Mouse (Mus musculus) heart, embryonic 14.5 days (tissue): ENCODE measurements at regions not wholly inside any gene's neighbourhood (a gene's known extent, or its start where the extent isn't known, plus 50 kb on each side); places are given as distances from the start of the nearest gene placed in this dataset.

Experiments
- ATAC-seq: fragments of 200-750 bp; cut with Nextera tagmentation; 2 replicates; pipeline ENCODE4 v1.8.0; 2017; ENCODE audit warnings: low read depth, moderate TSS enrichment; ENCODE audit not compliant: insufficient number of reproducible peaks, insufficient read depth, low FRiP score
- H3K27ac ChIP-seq, 2 experiments: fragments of 200-500 bp in 1 of 2; fragments of 300-500 bp in 1 of 2; sonication (generic) in 1 of 2; replicated peaks in 1 of 2; 2 replicates each; pipeline ENCODE4 v1.5.1; 2012 to 2014; ENCODE audit warnings: low read depth in 2 of 2, low read length in 2 of 2, control low read depth in 1 of 2, mild to moderate bottlenecking in 1 of 2, mixed read lengths in 1 of 2; ENCODE audit not compliant: control insufficient read depth in 1 of 2, insufficient read depth in 1 of 2
- H3K27me3 ChIP-seq: fragments of 300-500 bp; sonication (generic); 2 replicates; pipeline ENCODE4 v1.6.1; 2014; ENCODE audit warnings: mild to moderate bottlenecking, low read length, control low read depth; ENCODE audit not compliant: control insufficient read depth, insufficient read depth
- H3K36me3 ChIP-seq: fragments of 300-500 bp; sonication (generic); 2 replicates; pipeline ENCODE4 v1.6.1; 2014; ENCODE audit warnings: mild to moderate bottlenecking, control low read depth, low read length, mixed read lengths; ENCODE audit not compliant: control insufficient read depth, insufficient read depth
- H3K4me1 ChIP-seq, 2 experiments: fragments of 200-500 bp in 1 of 2; fragments of 300-500 bp in 1 of 2; sonication (generic) in 1 of 2; 2 replicates each; pipeline ENCODE4 v1.6.1; 2012 to 2014; ENCODE audit warnings: low read length in 2 of 2, control low read depth in 1 of 2, mixed read lengths in 1 of 2; ENCODE audit not compliant: control insufficient read depth in 2 of 2, insufficient read depth in 2 of 2
- H3K4me2 ChIP-seq: fragments of 300-500 bp; sonication (generic); 2 replicates; pipeline ENCODE4 v1.6.1; 2014; ENCODE audit warnings: mild to moderate bottlenecking, low read length
- H3K4me3 ChIP-seq, 2 experiments: fragments of 200-500 bp in 1 of 2; fragments of 300-500 bp in 1 of 2; sonication (generic) in 1 of 2; 2 replicates each; pipeline ENCODE4 v1.5.1; 2012 to 2014; ENCODE audit warnings: low read length in 2 of 2, mild to moderate bottlenecking in 2 of 2, control low read depth in 1 of 2, low read depth in 1 of 2, moderate library complexity in 1 of 2; ENCODE audit not compliant: control insufficient read depth in 1 of 2, insufficient read depth in 1 of 2
- H3K9ac ChIP-seq: fragments of 300-500 bp; sonication (generic); 2 replicates; pipeline ENCODE4 v1.6.1; 2014; ENCODE audit warnings: mild to moderate bottlenecking, low read length
- H3K9me3 ChIP-seq: fragments of 300-500 bp; sonication (generic); 2 replicates; pipeline ENCODE4 v1.6.1; 2016; ENCODE audit warnings: low read length, control low read depth; ENCODE audit not compliant: control insufficient read depth
- WGBS: fragments of 180-500 bp; shearing (Covaris S2); extraction: QIAGEN DNeasy Blood & Tissue Kit; methylation state at CpG from one replicate; pipeline ENCODE4 v1.1.7; 2014; 5-methylcytosine and 5-hydroxymethylcytosine counted together

GRCm38 (mm10) chr3:21464245-21464644 lies 612.2 kb upstream of the Tbl1xr1 start:
- Histone ChIP-seq H3K36me3 (no peaks in the 10 kb centered on the region), H3K9me3 (no peaks in the 10 kb centered on the region), H3K27me3 (no peaks in the 10 kb centered on the region), H3K4me1 (peaks cover 2 to 4% of the 10 kb centered on the region in 2 experiments; a peak in 2 of 4 replicates), H3K9ac (no peak overlapping the region), H3K4me2 (no peak overlapping the region), H3K4me3 (no peak overlapping the region), H3K27ac (no peak overlapping the region)
- 63% methylated on average over 4 of the region's 4 CpGs for WGBS
- no peak for ATAC-seq

DNA sequence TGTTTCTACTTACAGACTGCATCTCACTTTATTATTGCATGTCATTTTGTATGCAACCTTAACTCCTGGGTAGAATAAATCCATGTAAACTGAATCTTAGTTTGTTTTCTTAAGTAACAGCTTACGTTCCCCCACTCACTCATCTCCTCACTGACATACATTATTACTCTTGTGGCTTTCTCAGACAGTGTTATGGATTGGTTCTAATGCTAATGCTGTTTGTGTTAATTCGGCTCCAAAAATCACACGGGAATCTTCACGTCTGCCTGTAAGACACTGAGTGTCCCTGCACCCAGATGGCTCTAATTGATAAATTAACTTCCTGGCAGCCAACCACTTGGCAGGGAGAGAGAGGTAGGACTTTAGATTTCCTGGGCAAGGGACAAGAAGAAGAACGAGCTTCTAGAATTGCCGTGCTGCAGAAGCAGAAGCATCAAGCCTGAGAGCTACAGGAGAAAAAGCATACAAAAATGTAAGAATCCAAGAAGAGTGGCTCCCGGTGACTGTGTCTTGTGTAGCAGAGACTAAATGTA lies 610.3 kb upstream of the Tbl1xr1 start:
- ATAC-seq: no peak
- Histone ChIP-seq H3K9ac (no peak overlapping the region), H3K36me3 (no peaks in the 10 kb centered on the region), H3K4me3 (no peak overlapping the region), H3K27me3 (no peaks in the 10 kb centered on the region), H3K4me2 (no peak overlapping the region), H3K4me1 (peaks cover 2 to 4% of the 10 kb centered on the region in 2 experiments; a peak in 2 of 4 replicates), H3K27ac (no peak overlapping the region), H3K9me3 (no peaks in the 10 kb centered on the region)
- WGBS: 55% methylated on average over 7 of the region's 7 CpGs

GRCm38 (mm10) chr3:21477366-21477765 lies 599.1 kb upstream of the Tbl1xr1 start:
- no peaks in the 10 kb centered on the region for H3K36me3 ChIP-seq
- ATAC-seq: no peak
- H3K9me3 ChIP-seq: no peaks in the 10 kb centered on the region
- H3K4me3 ChIP-seq: no peak overlapping the region
- peaks cover 4 to 13% of the 10 kb centered on the region in 2 experiments; a peak in 3 of 4 replicates for H3K4me1 ChIP-seq
- WGBS: 41% methylated on average over 4 of the region's 4 CpGs
- H3K4me2 ChIP-seq: no peak overlapping the region
- H3K27ac ChIP-seq: no peak overlapping the region
- H3K27me3 ChIP-seq: no peaks in the 10 kb centered on the region
- H3K9ac ChIP-seq: no peak overlapping the region

DNA sequence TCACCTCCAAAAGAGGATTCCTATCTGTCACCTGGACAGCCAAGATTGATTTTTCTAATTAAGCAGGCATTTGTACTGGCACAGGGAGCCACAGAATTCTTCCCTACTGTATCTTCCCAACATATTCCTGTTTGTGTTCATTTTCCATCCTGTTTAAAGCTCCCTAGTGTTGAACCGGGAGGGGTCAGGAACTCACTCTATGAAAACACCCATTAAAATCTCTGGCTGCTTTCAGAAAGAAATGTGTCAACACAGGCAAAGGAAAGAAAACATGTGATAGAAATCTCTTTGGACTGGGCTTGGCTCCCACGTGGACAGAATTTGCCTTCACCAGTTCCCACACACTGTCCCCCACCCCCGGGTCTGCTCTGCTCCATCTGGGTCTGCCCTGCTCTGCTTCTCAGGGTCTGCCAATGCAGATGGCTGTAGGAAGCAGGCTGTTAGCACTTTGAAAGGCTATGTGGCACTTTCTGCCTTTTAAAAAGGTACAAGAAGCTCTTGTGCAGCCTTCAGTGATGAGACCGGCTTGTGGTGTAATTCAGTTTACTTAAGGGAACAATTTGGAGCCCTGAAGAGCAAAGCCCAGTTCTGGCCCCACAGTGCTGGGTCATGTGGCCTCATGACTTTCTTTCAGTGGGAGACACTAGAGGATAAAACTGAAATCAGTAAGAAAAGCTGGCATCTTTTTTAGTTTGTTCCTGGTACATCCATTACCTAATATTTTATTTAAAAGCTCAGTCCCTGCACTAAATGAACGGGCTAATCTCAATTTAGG lies 597.2 kb upstream of the Tbl1xr1 start:
- ATAC-seq: peak; percentile 80; the same call in 1 of the 2 replicates
- no peak overlapping the region for H3K9ac ChIP-seq
- no peak overlapping the region for H3K4me2 ChIP-seq
- 30% methylated on average over 5 of the region's 5 CpGs for WGBS
- H3K9me3 ChIP-seq: no peaks in the 10 kb centered on the region
- H3K4me1 ChIP-seq: peaks cover 4 to 13% of the 10 kb centered on the region in 2 experiments; a peak in 3 of 4 replicates
- H3K27me3 ChIP-seq: no peaks in the 10 kb centered on the region
- no peak overlapping the region for H3K4me3 ChIP-seq
- H3K36me3 ChIP-seq: no peaks in the 10 kb centered on the region
- peak overlapping the region; percentile 5 to 65 for H3K27ac ChIP-seq

DNA sequence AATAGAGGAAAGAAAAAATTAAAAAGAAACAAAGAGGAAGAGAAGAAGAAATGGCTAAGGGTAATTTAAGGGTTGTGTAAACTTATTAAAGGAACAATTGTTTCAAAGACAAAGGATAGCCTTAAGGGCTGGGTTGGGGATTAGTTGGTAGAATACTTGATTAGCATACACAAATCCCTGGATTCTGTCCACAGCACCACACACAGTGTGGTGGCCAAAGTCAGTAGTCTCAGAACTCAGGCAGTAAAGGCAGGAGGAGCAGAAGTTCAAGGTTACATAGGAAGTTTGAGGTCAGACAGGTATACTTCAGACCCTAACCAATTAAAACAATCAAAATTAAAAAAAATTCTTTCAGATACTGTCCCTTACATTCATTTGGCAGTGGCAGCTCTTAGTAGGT lies 596.6 kb upstream of the Tbl1xr1 start:
- Histone ChIP-seq H3K4me1 (peaks cover 4 to 13% of the 10 kb centered on the region in 2 experiments; a peak in 3 of 4 replicates), H3K4me2 (no peak overlapping the region), H3K27ac (no peak overlapping the region)

GRCm38 (mm10) chr3:21484052-21484451 lies 592.4 kb upstream of the Tbl1xr1 start:
- H3K27ac ChIP-seq: no peak overlapping the region
- no peak overlapping the region for H3K9ac ChIP-seq
- ATAC-seq: no peak
- 72% methylated on average over 2 of the region's 2 CpGs for WGBS
- H3K36me3 ChIP-seq: no peaks in the 10 kb centered on the region
- H3K9me3 ChIP-seq: peaks cover 3% of the 10 kb centered on the region; the same call in 1 of the 2 replicates
- H3K4me3 ChIP-seq: no peak overlapping the region
- H3K27me3 ChIP-seq: no peaks in the 10 kb centered on the region
- H3K4me2 ChIP-seq: no peak overlapping the region
- H3K4me1 ChIP-seq: peaks cover 4 to 6% of the 10 kb centered on the region in 2 experiments; a peak in 3 of 4 replicates

More for the DNA sequence above, 596.6 kb upstream of the Tbl1xr1 start:
- no peak overlapping the region for H3K4me3 ChIP-seq
- no peaks in the 10 kb centered on the region for H3K36me3 ChIP-seq
- no peak overlapping the region for H3K9ac ChIP-seq
- no peaks in the 10 kb centered on the region for H3K27me3 ChIP-seq
- no peaks in the 10 kb centered on the region for H3K9me3 ChIP-seq
- no peak for ATAC-seq

GRCm38 (mm10) chr3:21485454-21485853 lies 591.0 kb upstream of the Tbl1xr1 start:
- ATAC-seq: no peak
- H3K36me3 ChIP-seq: no peaks in the 10 kb centered on the region
- no peak overlapping the region for H3K9ac ChIP-seq
- no peaks in the 10 kb centered on the region for H3K27me3 ChIP-seq
- no peaks in the 10 kb centered on the region for H3K4me1 ChIP-seq
- no peak overlapping the region for H3K27ac ChIP-seq
- H3K9me3 ChIP-seq: peaks cover 5% of the 10 kb centered on the region; the same call in 1 of the 2 replicates
- no peak overlapping the region for H3K4me2 ChIP-seq
- no peak overlapping the region for H3K4me3 ChIP-seq
